Mouse (Mus musculus) lung, postnatal 0 days (tissue): ENCODE results near the gene Mip. TPM values are rescaled to one million over a fixed set of nuclear protein-coding genes. Genes with fewer than 3 reads are reported as not detected.
"Not testable (repeated sequence)": the region's sequence is repeated elsewhere in the genome, so short reads cannot be mapped to it uniquely, and the experiment has no call there.

Source experiments
- ATAC-seq: fragments of 200-750 bp; cut with Nextera tagmentation; 2 replicates; pipeline ENCODE4 v1.8.0; 2017; ENCODE audit warnings: moderate library complexity
- DNase-seq: peaks from one replicate; pipeline ENCODE4 v3.0.0-alpha.2; 2016; ENCODE audit warnings: low spot score
- H3K27ac ChIP-seq: fragments of 300-500 bp; sonication (generic); 2 replicates; pipeline ENCODE4 v1.5.1; 2014; ENCODE audit warnings: antibody characterized with exemption, mild to moderate bottlenecking, low read length, mixed read lengths
- H3K27me3 ChIP-seq: fragments of 300-500 bp; sonication (generic); replicated peaks from 2 replicates; pipeline ENCODE4 v1.6.1; 2014; ENCODE audit warnings: low read length, mixed read lengths; ENCODE audit not compliant: insufficient read depth
- H3K36me3 ChIP-seq: fragments of 300-500 bp; sonication (generic); 2 replicates; pipeline ENCODE4 v1.6.1; 2014; ENCODE audit warnings: low read length, mixed read lengths; ENCODE audit not compliant: insufficient read depth
- H3K4me1 ChIP-seq: fragments of 300-500 bp; sonication (generic); 2 replicates; pipeline ENCODE4 v1.6.1; 2014; ENCODE audit warnings: antibody characterized with exemption, low read depth, low read length, mixed read lengths; ENCODE audit not compliant: insufficient read depth
- H3K4me2 ChIP-seq: fragments of 300-500 bp; sonication (generic); replicated peaks from 2 replicates; pipeline ENCODE4 v1.6.1; 2014; ENCODE audit warnings: low read depth, mild to moderate bottlenecking, low read length, moderate library complexity, mixed read lengths
- H3K4me3 ChIP-seq: fragments of 300-500 bp; sonication (generic); 2 replicates; pipeline ENCODE4 v1.5.1; 2014; ENCODE audit warnings: low read depth, low read length
- H3K9ac ChIP-seq: fragments of 300-500 bp; sonication (generic); replicated peaks from 2 replicates; pipeline ENCODE4 v1.6.1; 2014; ENCODE audit warnings: low read depth, mild to moderate bottlenecking
- H3K9me3 ChIP-seq: fragments of 300-500 bp; sonication (generic); 2 replicates; pipeline ENCODE4 v1.6.1; 2016; ENCODE audit warnings: low read length, mixed read lengths
- CTCF ChIP-seq: IDR thresholded peaks from 2 replicates; pipeline ENCODE4 v1.5.1; 2016; ENCODE audit warnings: antibody characterized with exemption, mild to moderate bottlenecking
- EP300 ChIP-seq: IDR thresholded peaks from 2 replicates; pipeline ENCODE4 v1.6.1; 2016; ENCODE audit warnings: antibody characterized with exemption, mild to moderate bottlenecking, control low read depth
- WGBS: fragments of 180-500 bp; shearing (Covaris S2); extraction: QIAGEN DNeasy Blood & Tissue Kit; methylation state at CpG from one replicate; pipeline ENCODE4 v1.1.7; 2014; 5-methylcytosine and 5-hydroxymethylcytosine counted together
- polyA plus RNA-seq: library from polyadenylated mRNA; unstranded; fragments of >200 nt; fragmentation: Nextera tagmentation; extraction: Ambion mirVana; gene quantifications from 2 replicates; pipeline ENCODE4 v1.2.1, GENCODE M21; 2015

The Mip gene
- polyA plus RNA-seq, 1 experiment from 2014 or later: not detected

- no peak for ATAC-seq
- H3K4me3 ChIP-seq: no peak overlapping the region
- 58% methylated on average over 2 of the region's 2 CpGs for WGBS
- H3K4me2 ChIP-seq: peak overlapping the region; percentile 58
- H3K27me3 ChIP-seq: no peaks in the 10 kb centered on the region
- H3K4me1 ChIP-seq: no peaks in the 10 kb centered on the region; the same call in 1 of the 2 replicates
- TF ChIP-seq CTCF: peak; percentile 64
- no peak for TF ChIP-seq EP300
- H3K9me3 ChIP-seq: no peaks in the 10 kb centered on the region
- DNase-seq: peak; percentile 72
- peaks cover 5% of the 10 kb centered on the region; the same call in 1 of the 2 replicates for H3K36me3 ChIP-seq
- H3K27ac ChIP-seq: 0 out of 2 replicates have a peak overlapping the region, but pooled peaks have one; percentile 10
- H3K9ac ChIP-seq: no peak overlapping the region
These were observed 46.2 kb downstream of the Mip start for GRCm38 (mm10) chr10:128271883-128272282.

GRCm38 (mm10) chr10:128272819-128273439 lies 47.3 kb downstream of the Mip start:
- H3K36me3 ChIP-seq, DNase-seq, H3K4me1 ChIP-seq, H3K27ac ChIP-seq, H3K9ac ChIP-seq, ATAC-seq, H3K4me3 ChIP-seq, H3K27me3 ChIP-seq, H3K9me3 ChIP-seq, H3K4me2 ChIP-seq: not testable (repeated sequence)
- whole genome bisulfite sequencing: 93% methylated on average over 4 of the region's 7 CpGs

GRCm38 (mm10) chr10:128275374-128275773 lies 49.7 kb downstream of the Mip start:
- not testable (repeated sequence) for H3K36me3 ChIP-seq, H3K4me3 ChIP-seq, ATAC-seq, H3K4me2 ChIP-seq, H3K27me3 ChIP-seq, H3K4me1 ChIP-seq, H3K9ac ChIP-seq, H3K9me3 ChIP-seq, H3K27ac ChIP-seq
- 68% methylated on average over 1 of the region's 1 CpGs for WGBS
- peak; percentile 55 for DNase-seq

- H3K27me3 ChIP-seq: no peaks in the 10 kb centered on the region
- no peak overlapping the region for H3K9ac ChIP-seq
- H3K4me1 ChIP-seq: no peaks in the 10 kb centered on the region
- no peak overlapping the region for H3K4me3 ChIP-seq
- no peak for TF ChIP-seq EP300
- TF ChIP-seq CTCF: no peak
- no peaks in the 10 kb centered on the region for H3K9me3 ChIP-seq
- H3K36me3 ChIP-seq: peaks cover 15% of the 10 kb centered on the region; the same call in 1 of the 2 replicates
- H3K4me2 ChIP-seq: no peak overlapping the region
- ATAC-seq: no peak
- DNase-seq: no peak
- H3K27ac ChIP-seq: no peak overlapping the region
- 64% methylated on average over 6 of the region's 6 CpGs for WGBS
These were observed 52.5 kb downstream of the Mip start for GRCm38 (mm10) chr10:128278158-128278557.

GRCm38 (mm10) chr10:128280943-128281342 lies 55.3 kb downstream of the Mip start:
- Histone ChIP-seq H3K4me3 (no peak overlapping the region), H3K9ac (no peak overlapping the region), H3K4me2 (no peak overlapping the region), H3K36me3 (peaks cover 29% of the 10 kb centered on the region; the same call in 1 of the 2 replicates), H3K27me3 (no peaks in the 10 kb centered on the region), H3K27ac (no peak overlapping the region), H3K4me1 (no peaks in the 10 kb centered on the region), H3K9me3 (no peaks in the 10 kb centered on the region)
- no peak for TF ChIP-seq EP300
- TF ChIP-seq CTCF: no peak
- 68% methylated on average over 6 of the region's 6 CpGs for WGBS
- ATAC-seq: no peak
- DNase-seq: no peak

Other genes starting within 250 kb of the Mip start
- gene Hsd17b6, start 218.2 kb upstream of the Mip start, polyA plus RNA-seq: not detected in 2 replicates
- gene Prim1, start 210.7 kb upstream of the Mip start, polyA plus RNA-seq: 9.3 and 9.5 TPM in 2 replicates
- 445 and 456 TPM in 2 replicates for gene Naca, start 190.3 kb upstream of the Mip start, polyA plus RNA-seq
- gene Ptges3, start 166.9 kb upstream of the Mip start, polyA plus RNA-seq: 239 and 259 TPM in 2 replicates
- gene Atp5b, start 142.6 kb upstream of the Mip start, polyA plus RNA-seq: 1,155 and 1,171 TPM in 2 replicates
- gene Baz2a, start 134.3 kb upstream of the Mip start, polyA plus RNA-seq: 11.2 and 11.4 TPM in 2 replicates
- 26.4 and 28.3 TPM in 2 replicates for gene Rbms2, start 45.5 kb upstream of the Mip start, polyA plus RNA-seq
- 0.82 and 0.92 TPM in 2 replicates for gene Gls2, start 31.4 kb upstream of the Mip start, polyA plus RNA-seq
- 16.0 and 16.9 TPM in 2 replicates for gene Spryd4, start 14.0 kb upstream of the Mip start, polyA plus RNA-seq
- gene Timeless, start 6.2 kb downstream of the Mip start, polyA plus RNA-seq: 11.2 and 14.5 TPM in 2 replicates
- not detected in 2 replicates for gene Apon, start 28.3 kb downstream of the Mip start, polyA plus RNA-seq
- not detected in 2 replicates for gene Apof, start 42.8 kb downstream of the Mip start, polyA plus RNA-seq
- 11.8 and 13.4 TPM in 2 replicates for gene Stat2, start 44.7 kb downstream of the Mip start, polyA plus RNA-seq
- gene Il23a, start 72.9 kb downstream of the Mip start, polyA plus RNA-seq: 0.30 and 0.32 TPM in 2 replicates
- 19.0 and 20.2 TPM in 2 replicates for gene Pan2, start 77.5 kb downstream of the Mip start, polyA plus RNA-seq
- gene Cnpy2, start 96.6 kb downstream of the Mip start, polyA plus RNA-seq: 243 and 244 TPM in 2 replicates
- 85.4 and 85.8 TPM in 2 replicates for gene Cs, start 111.9 kb downstream of the Mip start, polyA plus RNA-seq
- gene Coq10a, start 143.2 kb downstream of the Mip start, polyA plus RNA-seq: 16.4 and 19.9 TPM in 2 replicates
- gene Ankrd52, start 151.3 kb downstream of the Mip start, polyA plus RNA-seq: 4.2 and 4.9 TPM in 2 replicates
- gene Slc39a5, start 175.4 kb downstream of the Mip start, polyA plus RNA-seq: 0.15 TPM in 1 of 2 replicates, not detected in the other
- gene Nabp2, start 185.7 kb downstream of the Mip start, polyA plus RNA-seq: 48.6 and 54.7 TPM in 2 replicates
- 31.3 and 32.2 TPM in 2 replicates for gene Rnf41, start 185.8 kb downstream of the Mip start, polyA plus RNA-seq
- gene Smarcc2, start 233.4 kb downstream of the Mip start, polyA plus RNA-seq: 28.9 and 33.0 TPM in 2 replicates